Mouse (Mus musculus) left cerebral cortex, adult 8-10 months (tissue): Measurements from ENCODE around the gene Nfam1. TPM values are rescaled to one million over a fixed set of nuclear protein-coding genes. Genes with fewer than 3 reads are reported as not detected.
"Not testable (repeated sequence)": the region's sequence is repeated elsewhere in the genome, so short reads cannot be mapped to it uniquely, and the experiment has no call there.

Source experiments
- DNase-seq, 2 experiments: peaks; one replicate each; pipeline ENCODE4 v3.0.0; 2022; ENCODE audit warnings: low spot score in 2 of 2
- total RNA-seq, 4 experiments: library from RNA; stranded (reverse); gene quantifications; 2 replicates each; pipeline ENCODE4 v1.2.4; 2022

Gene Nfam1
- 1 to 10 TPM; 2.3 to 4.1 (median 3.6) TPM for total RNA-seq

- no peak for DNase-seq
These were observed at the start of gene Nfam1 for GRCm38 (mm10) chr15:83032981-83033541. Nfam1 (minus strand) TSS chr15:83033306.

- DNase-seq = no peak
These were observed 42.8 kb upstream of the Nfam1 start for GRCm38 (mm10) chr15:83075607-83076525.

- DNase-seq = no peak
These were observed 41.1 kb upstream of the Nfam1 start for GRCm38 (mm10) chr15:83074179-83074578.

GRCm38 (mm10) chr15:83071752-83072151 is 38.6 kb upstream of the Nfam1 start:
- no peak for DNase-seq

- DNase-seq = no peak
These were observed 37.8 kb upstream of the Nfam1 start for GRCm38 (mm10) chr15:83070942-83071341.

GRCm38 (mm10) chr15:83068270-83068669 is 35.2 kb upstream of the Nfam1 start:
- DNase-seq = no peak

GRCm38 (mm10) chr15:83065543-83065942 is 32.4 kb upstream of the Nfam1 start:
- no peak for DNase-seq

GRCm38 (mm10) chr15:83062582-83062981 is 29.5 kb upstream of the Nfam1 start:
- not testable (repeated sequence) for DNase-seq

GRCm38 (mm10) chr15:83061689-83062088 is 28.6 kb upstream of the Nfam1 start:
- no peak for DNase-seq

GRCm38 (mm10) chr15:83059233-83059660 is 26.1 kb upstream of the Nfam1 start:
- DNase-seq = no peak

- DNase-seq = no peak
These were observed 24.4 kb upstream of the Nfam1 start for GRCm38 (mm10) chr15:83057533-83057932.

- peak; percentile 53 to 63 for DNase-seq
These were observed 23.4 kb upstream of the Nfam1 start for GRCm38 (mm10) chr15:83056378-83057083.

GRCm38 (mm10) chr15:83055569-83055968 is 22.5 kb upstream of the Nfam1 start:
- no peak for DNase-seq

GRCm38 (mm10) chr15:83053261-83053660 is 20.2 kb upstream of the Nfam1 start:
- DNase-seq = no peak

GRCm38 (mm10) chr15:83052341-83053104 is 19.4 kb upstream of the Nfam1 start:
- DNase-seq = no peak

GRCm38 (mm10) chr15:83046730-83047129 is 13.6 kb upstream of the Nfam1 start:
- no peak for DNase-seq

GRCm38 (mm10) chr15:83046308-83046707 is 13.2 kb upstream of the Nfam1 start:
- DNase-seq = no peak

- not testable (repeated sequence) for DNase-seq
These were observed 12.5 kb upstream of the Nfam1 start for GRCm38 (mm10) chr15:83045565-83045964.

- DNase-seq = no peak
These were observed 10.2 kb upstream of the Nfam1 start for GRCm38 (mm10) chr15:83043362-83043708.

- no peak for DNase-seq
These were observed 9.7 kb upstream of the Nfam1 start for GRCm38 (mm10) chr15:83042655-83043361.

GRCm38 (mm10) chr15:83040156-83040555 is 7.0 kb upstream of the Nfam1 start:
- no peak for DNase-seq
